Mouse (Mus musculus) neural tube, embryonic 14.5 days (tissue): ENCODE measurements around the gene Flrt2. TPM values are rescaled to one million over a fixed set of nuclear protein-coding genes. Genes with fewer than 3 reads are reported as not detected.

Experiments used
- ATAC-seq: fragments of 200-750 bp; cut with Nextera tagmentation; 2 replicates; pipeline ENCODE4 v1.8.0; 2017; ENCODE audit warnings: low read depth, mild to moderate bottlenecking, moderate TSS enrichment, moderate library complexity
- H3K27ac ChIP-seq: fragments of 300-500 bp; sonication (generic); 2 replicates; pipeline ENCODE4 v1.5.1; 2014; ENCODE audit warnings: low read depth, mild to moderate bottlenecking, control low read depth, low read length, moderate library complexity, mixed read lengths
- H3K27me3 ChIP-seq: fragments of 300-500 bp; sonication (generic); 2 replicates; pipeline ENCODE4 v1.6.1; 2014; ENCODE audit warnings: low read length; ENCODE audit not compliant: control insufficient read depth, insufficient read depth
- H3K36me3 ChIP-seq: fragments of 300-500 bp; sonication (generic); 2 replicates; pipeline ENCODE4 v1.6.1; 2014; ENCODE audit warnings: low read length, mixed read lengths; ENCODE audit not compliant: control insufficient read depth, insufficient read depth
- H3K4me1 ChIP-seq: fragments of 300-500 bp; sonication (generic); 2 replicates; pipeline ENCODE4 v1.6.1; 2014; ENCODE audit warnings: low read length; ENCODE audit not compliant: control insufficient read depth, insufficient read depth
- H3K4me2 ChIP-seq: fragments of 300-500 bp; sonication (generic); 2 replicates; pipeline ENCODE4 v1.6.1; 2014; ENCODE audit warnings: mild to moderate bottlenecking, low read depth, low read length, control low read depth
- H3K4me3 ChIP-seq: fragments of 300-500 bp; sonication (generic); 2 replicates; pipeline ENCODE4 v1.5.1; 2014; ENCODE audit warnings: low read depth, low read length, control low read depth, mixed read lengths
- H3K9ac ChIP-seq: fragments of 300-500 bp; sonication (generic); replicated peaks from 2 replicates; pipeline ENCODE4 v1.6.1; 2014; ENCODE audit warnings: low read depth, mild to moderate bottlenecking, control low read depth, low read length, mixed read lengths
- H3K9me3 ChIP-seq: fragments of 300-500 bp; sonication (generic); 2 replicates; pipeline ENCODE4 v1.6.1; 2016; ENCODE audit warnings: low read length; ENCODE audit not compliant: control insufficient read depth
- WGBS: fragments of 180-500 bp; shearing (Covaris S2); extraction: QIAGEN DNeasy Blood & Tissue Kit; methylation state at CpG from one replicate; pipeline ENCODE4 v1.1.7; 2014; 5-methylcytosine and 5-hydroxymethylcytosine counted together
- polyA plus RNA-seq: library from polyadenylated mRNA; unstranded; fragments of >200 nt; fragmentation: Nextera tagmentation; extraction: Ambion mirVana; gene quantifications from 2 replicates; pipeline ENCODE4 v1.2.1, GENCODE M21; 2014

Gene Flrt2
- polyA plus RNA-seq, 1 experiment from 2014 or later, result 30.1 TPM

DNA sequence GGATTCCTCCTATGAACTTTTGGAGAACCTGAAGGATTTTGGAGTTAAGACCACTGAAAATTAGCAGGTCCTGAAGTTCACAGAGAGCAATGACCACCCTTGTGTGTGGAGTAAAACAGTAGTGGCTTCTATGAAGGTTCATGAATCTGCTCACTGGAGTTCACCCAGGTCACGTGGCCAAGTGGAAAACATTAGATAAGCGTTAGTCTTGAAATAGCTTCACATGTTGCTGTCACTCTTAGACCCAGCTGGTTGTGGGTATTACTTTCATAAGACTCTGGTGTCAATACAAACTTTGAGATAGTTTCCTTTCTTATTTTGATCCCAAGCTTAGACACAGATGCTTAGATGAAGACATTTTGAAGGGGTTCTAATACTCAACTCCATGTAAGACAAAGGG, 8.7 kb downstream of the Flrt2 start:
- 78% methylated on average over 2 of the region's 2 CpGs for WGBS
- Histone ChIP-seq H3K4me3 (no peak overlapping the region), H3K4me2 (no peak overlapping the region), H3K27ac (no peak overlapping the region), H3K36me3 (no peaks in the 10 kb centered on the region), H3K9me3 (no peaks in the 10 kb centered on the region), H3K27me3 (no peaks in the 10 kb centered on the region), H3K9ac (no peak overlapping the region), H3K4me1 (no peaks in the 10 kb centered on the region)
- ATAC-seq, result no peak

DNA sequence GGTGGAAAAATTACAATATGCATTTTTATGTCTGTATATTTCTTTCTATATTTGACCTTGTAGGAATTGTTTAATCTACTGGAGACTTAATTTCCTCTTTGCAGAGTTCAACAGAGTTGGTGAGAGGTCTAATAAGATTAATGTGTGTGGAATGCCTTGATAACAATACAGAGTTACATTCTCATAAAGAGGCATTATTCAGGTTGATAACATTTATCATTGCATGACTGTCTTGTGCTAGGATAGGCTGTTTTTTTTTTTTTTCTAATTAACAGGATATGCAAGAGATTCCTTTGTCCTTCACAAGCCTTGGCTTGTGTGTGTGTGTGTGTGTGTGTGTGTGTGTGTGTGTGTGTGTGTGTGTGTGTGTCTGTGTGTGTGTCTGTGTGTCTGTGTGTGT, 9.6 kb downstream of the Flrt2 start:
- Histone ChIP-seq H3K4me3 (no peak overlapping the region), H3K36me3 (no peaks in the 10 kb centered on the region), H3K4me2 (no peak overlapping the region), H3K27ac (no peak overlapping the region), H3K27me3 (no peaks in the 10 kb centered on the region), H3K9ac (no peak overlapping the region), H3K9me3 (no peaks in the 10 kb centered on the region), H3K4me1 (no peaks in the 10 kb centered on the region)
- ATAC-seq, result no peak

DNA sequence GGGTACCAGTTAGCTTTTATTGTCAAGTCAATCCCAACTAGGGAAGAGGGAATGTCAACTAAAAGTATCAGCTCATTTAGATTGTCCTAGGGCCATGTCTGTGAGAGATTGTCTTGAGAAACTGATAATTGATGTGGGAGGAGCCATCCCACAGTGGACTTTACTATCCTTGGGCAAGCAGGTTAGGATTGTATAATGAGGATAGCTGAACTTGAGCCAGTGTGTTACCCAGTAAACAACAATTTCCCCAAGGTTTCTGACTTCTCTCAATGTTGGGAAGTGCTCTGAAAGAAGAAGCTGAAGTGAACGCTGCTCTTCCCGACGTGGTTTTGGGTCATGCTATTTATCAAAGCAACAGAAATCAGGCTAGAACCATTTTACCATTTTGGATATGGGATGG, 13.0 kb downstream of the Flrt2 start:
- H3K4me1 ChIP-seq, result no peaks in the 10 kb centered on the region
- no peaks in the 10 kb centered on the region for H3K36me3 ChIP-seq
- no peaks in the 10 kb centered on the region for H3K27me3 ChIP-seq
- H3K4me3 ChIP-seq, result no peak overlapping the region
- no peak overlapping the region for H3K4me2 ChIP-seq
- no peak overlapping the region for H3K27ac ChIP-seq
- no peak overlapping the region for H3K9ac ChIP-seq
- WGBS, result 95% methylated on average over 3 of the region's 3 CpGs
- ATAC-seq, result no peak
- no peaks in the 10 kb centered on the region for H3K9me3 ChIP-seq

DNA sequence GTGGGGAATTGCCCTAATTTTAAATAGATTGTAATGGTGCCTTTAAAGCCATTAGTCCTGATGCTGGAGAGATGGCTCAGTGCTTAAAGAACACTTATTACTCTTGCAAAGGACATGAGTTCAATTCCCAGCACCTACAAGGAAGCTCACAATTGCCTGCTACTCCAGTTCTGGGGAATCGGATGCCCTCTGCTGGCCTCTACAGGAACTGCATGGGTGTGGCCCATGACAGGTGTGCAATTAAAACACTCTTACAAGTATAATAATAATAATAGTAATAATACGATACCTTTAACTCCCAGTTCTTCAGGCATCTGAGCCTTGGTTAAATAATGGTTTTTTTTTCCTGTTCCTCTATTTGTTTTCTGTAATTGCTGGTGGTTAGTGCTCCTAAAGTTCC, 31.2 kb downstream of the Flrt2 start:
- Histone ChIP-seq H3K4me1 (no peaks in the 10 kb centered on the region), H3K4me3 (no peak overlapping the region), H3K27ac (no peak overlapping the region), H3K9ac (no peak overlapping the region), H3K36me3 (no peaks in the 10 kb centered on the region), H3K4me2 (no peak overlapping the region), H3K9me3 (no peaks in the 10 kb centered on the region), H3K27me3 (no peaks in the 10 kb centered on the region)
- no peak for ATAC-seq
- WGBS, result 98% methylated on average over 2 of the region's 2 CpGs

DNA sequence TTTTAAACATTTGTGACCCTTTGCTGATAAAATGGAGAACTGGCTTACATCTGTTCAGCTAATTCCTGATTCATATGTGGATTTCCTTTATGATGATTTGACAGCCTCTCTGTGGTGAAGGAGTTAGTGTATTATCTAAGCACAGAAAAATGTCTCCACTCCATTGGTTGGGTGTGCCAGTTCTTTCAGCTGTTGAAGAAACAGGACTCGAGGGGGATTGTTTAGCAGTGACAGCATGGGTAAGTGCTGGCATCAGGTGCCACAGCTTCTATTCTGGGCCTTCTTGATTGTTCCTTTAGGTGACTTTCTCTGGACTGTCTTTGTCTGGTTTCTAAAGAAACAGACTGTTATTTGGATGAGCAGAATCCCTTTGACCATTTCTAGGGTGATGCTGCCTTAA, 42.0 kb downstream of the Flrt2 start:
- no peak overlapping the region for H3K4me3 ChIP-seq
- H3K36me3 ChIP-seq, result no peaks in the 10 kb centered on the region
- H3K4me2 ChIP-seq, result no peak overlapping the region
- ATAC-seq, result no peak
- 0 out of 2 replicates have a peak, but pooled peaks cover 4% of the 10 kb centered on the region for H3K4me1 ChIP-seq
- H3K9ac ChIP-seq, result no peak overlapping the region
- H3K27me3 ChIP-seq, result no peaks in the 10 kb centered on the region
- no peak overlapping the region for H3K27ac ChIP-seq
- WGBS, result 76% methylated on average over 1 of the region's 1 CpGs
- H3K9me3 ChIP-seq, result no peaks in the 10 kb centered on the region

DNA sequence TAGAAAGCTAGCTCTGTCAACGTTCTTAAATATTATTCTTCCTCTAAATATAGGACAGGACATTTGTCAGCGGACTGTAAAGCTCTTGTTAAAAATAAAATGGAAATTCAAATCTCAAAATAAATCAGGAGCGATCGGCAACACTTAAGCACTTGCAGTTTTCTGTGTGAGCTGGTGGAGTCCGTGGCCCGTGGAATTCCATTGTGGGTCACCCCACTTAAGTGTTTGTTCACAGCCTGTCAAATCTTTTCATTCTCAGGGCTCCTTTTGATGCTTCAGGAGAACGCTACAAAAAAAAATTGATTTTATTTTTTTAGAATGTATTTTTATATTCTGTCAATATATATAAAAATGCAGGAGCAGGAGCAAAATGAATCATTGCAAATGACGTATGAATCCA, 45.5 kb downstream of the Flrt2 start:
- H3K4me1 ChIP-seq, result 0 out of 2 replicates have a peak, but pooled peaks cover 4% of the 10 kb centered on the region
- H3K9me3 ChIP-seq, result no peaks in the 10 kb centered on the region
- WGBS, result 64% methylated on average over 8 of the region's 8 CpGs
- no peak for ATAC-seq
- no peak overlapping the region for H3K4me3 ChIP-seq
- no peak overlapping the region for H3K9ac ChIP-seq
- H3K27ac ChIP-seq, result no peak overlapping the region
- H3K27me3 ChIP-seq, result no peaks in the 10 kb centered on the region
- no peak overlapping the region for H3K4me2 ChIP-seq
- H3K36me3 ChIP-seq, result no peaks in the 10 kb centered on the region

DNA sequence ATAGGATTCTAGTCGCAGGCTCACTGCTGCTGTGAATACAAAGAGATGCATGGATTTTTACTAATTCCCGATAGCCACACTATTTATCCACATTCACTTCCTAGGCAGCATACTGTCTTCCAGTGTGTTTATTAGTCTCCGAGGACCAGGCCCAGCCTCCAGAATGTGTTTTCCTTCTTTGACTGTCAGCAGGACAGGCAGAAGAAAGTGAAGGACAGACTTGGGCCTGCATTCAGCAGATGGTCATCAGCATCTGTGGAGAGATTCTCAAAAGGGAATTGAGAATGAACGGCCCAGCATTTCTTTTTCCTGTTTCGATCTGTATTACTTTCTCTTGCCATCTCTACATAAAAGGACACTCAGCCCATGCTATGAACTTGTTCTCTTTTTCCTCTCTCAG, 46.0 kb downstream of the Flrt2 start:
- ATAC-seq, result no peak
- H3K4me1 ChIP-seq, result 0 out of 2 replicates have a peak, but pooled peaks cover 4% of the 10 kb centered on the region
- 50% methylated on average over 5 of the region's 5 CpGs for WGBS
- H3K4me2 ChIP-seq, result no peak overlapping the region
- no peaks in the 10 kb centered on the region for H3K9me3 ChIP-seq
- H3K4me3 ChIP-seq, result no peak overlapping the region
- no peak overlapping the region for H3K9ac ChIP-seq
- no peak overlapping the region for H3K27ac ChIP-seq
- H3K36me3 ChIP-seq, result no peaks in the 10 kb centered on the region
- no peaks in the 10 kb centered on the region for H3K27me3 ChIP-seq

DNA sequence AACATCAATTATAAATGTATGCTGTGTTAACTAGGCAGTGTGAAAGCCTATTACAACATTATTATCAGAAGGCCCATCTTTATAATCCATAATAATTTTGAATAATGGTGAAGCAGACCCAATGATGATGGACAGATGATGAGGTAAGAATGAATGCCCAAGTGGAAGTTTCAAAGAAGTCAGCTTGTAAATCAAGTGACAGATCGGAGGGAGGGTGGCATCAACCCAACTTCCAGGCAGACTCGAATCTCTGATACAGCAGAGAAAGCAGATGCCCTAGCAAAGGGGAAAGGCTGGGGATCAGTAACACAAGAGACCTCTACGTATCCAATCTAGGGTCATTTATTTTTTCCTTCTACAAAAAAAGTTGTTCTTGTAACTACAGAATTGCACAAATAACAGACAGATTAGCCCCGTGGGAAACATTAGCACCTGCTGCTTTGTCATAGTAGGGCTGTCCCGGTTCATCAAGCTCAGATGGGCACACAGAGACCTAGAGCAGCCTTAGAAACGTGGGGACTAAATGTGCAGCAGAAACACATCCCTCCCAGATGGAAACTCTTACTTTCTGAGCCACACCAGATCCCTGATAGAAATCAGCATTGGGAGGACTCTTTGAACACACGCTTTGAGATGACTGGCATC, 46.6 kb downstream of the Flrt2 start:
- H3K4me3 ChIP-seq, result no peak overlapping the region
- H3K27ac ChIP-seq, result no peak overlapping the region
- no peak overlapping the region for H3K4me2 ChIP-seq
- WGBS, result 45% methylated on average over 7 of the region's 7 CpGs
- ATAC-seq, result no peak
- H3K36me3 ChIP-seq, result no peaks in the 10 kb centered on the region
- no peak overlapping the region for H3K9ac ChIP-seq
- no peaks in the 10 kb centered on the region for H3K27me3 ChIP-seq
- 0 out of 2 replicates have a peak, but pooled peaks cover 4% of the 10 kb centered on the region for H3K4me1 ChIP-seq
- H3K9me3 ChIP-seq, result no peaks in the 10 kb centered on the region

DNA sequence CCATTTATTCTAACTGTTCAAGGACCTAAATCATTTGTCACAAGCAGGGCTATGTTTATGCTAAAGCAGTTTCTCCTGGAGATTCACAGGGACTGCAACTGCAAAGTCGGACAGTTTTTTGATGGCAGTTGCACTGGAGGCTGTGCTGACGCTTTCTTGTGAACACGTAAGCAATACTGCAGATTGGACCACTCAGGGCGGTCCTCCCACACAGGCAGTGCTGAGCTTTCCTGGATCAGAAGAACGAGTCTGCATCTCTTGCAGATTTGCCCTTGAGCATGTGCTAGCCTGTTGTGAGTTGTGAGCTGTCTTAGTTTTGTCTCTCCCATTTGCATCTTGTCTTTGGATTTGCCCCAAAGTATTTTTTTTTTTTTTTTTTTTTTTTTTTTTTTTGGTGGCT, 47.7 kb downstream of the Flrt2 start:
- Histone ChIP-seq H3K36me3 (no peaks in the 10 kb centered on the region), H3K4me1 (0 out of 2 replicates have a peak, but pooled peaks cover 8% of the 10 kb centered on the region), H3K9me3 (no peaks in the 10 kb centered on the region), H3K9ac (no peak overlapping the region), H3K4me2 (no peak overlapping the region), H3K4me3 (no peak overlapping the region), H3K27ac (no peak overlapping the region), H3K27me3 (no peaks in the 10 kb centered on the region)
- no peak for ATAC-seq
- WGBS, result 82% methylated on average over 5 of the region's 5 CpGs
